Mouse (Mus musculus): ENCODE data around the gene Nrp2. TPM values are rescaled to one million over a fixed set of nuclear protein-coding genes. Genes with fewer than 3 reads are reported as not detected.

The Nrp2 gene
- 17.2 and 19.1 TPM in 2 replicates for polyA plus RNA-seq (2012; rRNA removed; ENCODE audit: low replicate concordance)

DNA sequence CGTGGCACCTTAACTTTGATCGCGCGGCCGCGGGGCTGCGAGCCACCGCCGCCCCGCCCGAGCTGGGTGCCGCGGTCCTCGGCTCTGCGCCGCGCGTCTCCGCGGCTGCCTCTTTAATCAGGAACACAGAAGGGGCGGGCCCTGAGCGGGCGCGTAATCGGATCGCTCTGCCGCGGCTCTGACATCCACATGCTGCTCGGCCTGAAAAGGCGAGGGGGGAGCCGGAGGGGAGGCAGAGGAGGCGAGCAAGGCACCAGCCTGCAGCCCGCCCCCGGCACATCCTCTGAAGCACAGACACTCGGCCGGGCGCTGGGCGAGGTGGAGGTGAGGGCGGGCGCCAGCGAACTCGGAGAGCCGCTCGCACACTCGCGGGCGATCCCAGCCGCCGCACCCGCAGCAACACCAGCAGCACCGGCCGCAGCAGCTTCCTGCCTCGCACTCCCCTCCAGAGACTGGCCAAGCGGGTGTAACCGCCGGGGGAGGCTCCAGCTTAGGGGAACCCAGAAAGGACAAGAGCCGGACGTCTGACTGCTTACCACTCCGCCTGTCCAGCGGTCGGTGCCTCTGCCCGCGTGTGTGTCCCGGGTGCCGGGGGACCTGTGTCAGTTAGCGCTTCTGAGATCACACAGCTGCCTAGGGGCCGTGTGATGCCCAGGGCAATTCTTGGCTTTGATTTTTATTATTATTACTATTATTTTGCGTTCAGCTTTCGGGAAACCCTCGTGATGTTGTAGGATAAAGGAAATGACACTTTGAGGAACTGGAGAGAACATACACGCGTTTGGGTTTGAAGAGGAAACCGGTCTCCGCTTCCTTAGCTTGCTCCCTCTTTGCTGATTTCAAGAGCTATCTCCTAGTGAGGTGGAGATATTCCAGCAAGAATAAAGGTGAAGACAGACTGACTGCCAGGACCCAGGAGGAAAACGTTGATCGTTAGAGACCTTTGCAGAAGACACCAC lies at the start of gene Nrp2:
Gene Nrp2 (plus strand): TSS at position 128 of the 959 bp plus-strand sequence.

Measured in mammary gland, adult 2 months (tissue).